9 mouse cellular contexts compared by ENCODE assay signal in the genomic region with DNA sequence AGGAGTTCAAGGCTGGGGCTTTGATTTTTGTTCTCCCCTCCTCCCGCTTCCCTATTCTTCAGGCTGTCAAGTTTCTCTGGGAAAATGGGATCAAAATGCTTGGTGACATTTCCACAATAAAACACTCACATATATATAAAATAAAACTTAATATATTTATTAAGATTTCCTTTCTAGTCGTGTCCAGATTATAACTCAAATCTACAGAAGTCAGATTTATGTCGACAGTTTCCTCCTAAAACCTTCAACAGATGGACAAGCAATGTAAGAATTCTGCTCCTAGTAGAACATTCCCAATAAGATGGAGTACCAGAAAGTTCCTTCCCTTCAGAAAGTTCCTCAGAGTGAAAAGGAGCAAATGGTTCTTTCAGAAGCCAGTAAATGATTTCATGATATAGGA.
DNase-seq lines count a peak whose midpoint lies in the region; ATAC-seq and TF ChIP-seq lines count a peak whose summit lies in the region.
"Had no signal": no experiment of that assay in that cellular context is flagged by ENCODE, and none has a peak within 500 bp of the region (broad histone marks: within the 10 kb centered on the region; RNA-seq: fewer than 3 reads in every experiment).

No protein-coding gene starts in this region.

- no peaks in the 10 kb centered on the region for H3K9me3 ChIP-seq in heart, embryonic 11.5 days (replicated peaks; ENCODE audit: control insufficient read depth, low read length)
- no peaks in the 10 kb centered on the region for H3K9me3 ChIP-seq in hindbrain, embryonic 13.5 days
- no peaks in the 10 kb centered on the region for H3K9me3 ChIP-seq in midbrain, embryonic 11.5 days (ENCODE audit: control insufficient read depth, low read length)

- peak overlapping the region; percentile 52 for H3K4me3 ChIP-seq in heart, embryonic 11.5 days (ENCODE audit: low read depth, low read length)
- H3K4me3 ChIP-seq in cortical plate, adult 2 months (ENCODE audit: insufficient read depth, low read length): peak overlapping the region; percentile 18; the same call in 1 of the 2 replicates
- H3K4me3 ChIP-seq in hindbrain, embryonic 13.5 days: peak overlapping the region; percentile 57
- no peak overlapping the region for H3K4me3 ChIP-seq in midbrain, embryonic 11.5 days (ENCODE audit: low read depth, low read length)

- intact Hi-C loops in heart, postnatal 14 days (cut with DNase I): loop anchor here (10.0 kb wide), 1 partner anchor 82 kb away; no protein-coding TSS in a partner anchor
- intact Hi-C loops in left cerebral cortex, postnatal 10 days (cut with DNase I): no loop called here

- H3K4me1 ChIP-seq in heart, embryonic 11.5 days (ENCODE audit: control insufficient read depth, insufficient read depth, low read length): no peaks in the 10 kb centered on the region
- H3K4me1 ChIP-seq in cortical plate, adult 2 months (ENCODE audit: control insufficient read depth, insufficient read depth, low read length): no peaks in the 10 kb centered on the region
- peaks cover 4% of the 10 kb centered on the region; the same call in 1 of the 2 replicates for H3K4me1 ChIP-seq in hindbrain, embryonic 13.5 days (replicated peaks)
- 0 out of 2 replicates have a peak, but pooled peaks cover 4% of the 10 kb centered on the region for H3K4me1 ChIP-seq in midbrain, embryonic 11.5 days (ENCODE audit: control insufficient read depth, insufficient read depth, low read length)

- H3K9ac ChIP-seq in heart, embryonic 11.5 days (ENCODE audit: low read depth, low read length): peak overlapping the region; percentile 78
- H3K9ac ChIP-seq in hindbrain, embryonic 13.5 days: peak overlapping the region; percentile 89
- H3K9ac ChIP-seq in midbrain, embryonic 11.5 days (ENCODE audit: low read length): peak overlapping the region; percentile 94; the same call in 1 of the 2 replicates

- WGBS in heart, embryonic 11.5 days (ENCODE audit: insufficient replicate concordance): 45% methylated on average over 3 of the region's 3 CpGs
- 35% methylated on average over 3 of the region's 3 CpGs for WGBS in hindbrain, embryonic 13.5 days
- 39% methylated on average over 3 of the region's 3 CpGs for WGBS in midbrain, embryonic 11.5 days

- no peaks in the 10 kb centered on the region for H3K27me3 ChIP-seq in heart, embryonic 11.5 days (ENCODE audit: control insufficient read depth, insufficient read depth, low read length)
- no peaks in the 10 kb centered on the region for H3K27me3 ChIP-seq in hindbrain, embryonic 13.5 days
- no peaks in the 10 kb centered on the region for H3K27me3 ChIP-seq in midbrain, embryonic 11.5 days (ENCODE audit: control insufficient read depth, insufficient read depth, low read length)

- peak overlapping the region; percentile 70; the same call in 1 of the 2 replicates for H3K27ac ChIP-seq in heart, embryonic 11.5 days (ENCODE audit: low read depth, low read length)
- H3K27ac ChIP-seq in cortical plate, adult 2 months (ENCODE audit: insufficient read depth, low read length): no peak overlapping the region
- peak overlapping the region; percentile 94 for H3K27ac ChIP-seq in hindbrain, embryonic 13.5 days
- no peak overlapping the region; the same call in 1 of the 2 replicates for H3K27ac ChIP-seq in midbrain, embryonic 11.5 days (ENCODE audit: low read depth, low read length)

- peak overlapping the region; percentile 83 for H3K4me2 ChIP-seq in heart, embryonic 11.5 days
- peak overlapping the region; percentile 61 for H3K4me2 ChIP-seq in hindbrain, embryonic 13.5 days
- H3K4me2 ChIP-seq in midbrain, embryonic 11.5 days: peak overlapping the region; percentile 76

- ATAC-seq in heart, embryonic 11.5 days (replicated peaks; ENCODE audit: insufficient number of reproducible peaks, low FRiP score, low TSS enrichment): no peak
- no peak for ATAC-seq in hindbrain, embryonic 13.5 days (ENCODE audit: low FRiP score)
- ATAC-seq in midbrain, embryonic 11.5 days (ENCODE audit: low FRiP score): no peak

- DNase-seq in heart, postnatal 14 days: no peak
- DNase-seq in midbrain, embryonic 11.5 days (ENCODE audit: low spot score, missing footprints): peak; percentile 83
- no peak for DNase-seq in urinary bladder, adult 2 months (ENCODE audit: low spot score)
- DNase-seq in left cerebral cortex, postnatal 10 days (ENCODE audit: extremely low spot score in 1 of 2, low spot score in 2 of 2): no peak
- no peak for DNase-seq in thymus, adult 18-20 months
- DNase-seq: B cell, adult 2 months had no signal

- no peaks in the 10 kb centered on the region for H3K36me3 ChIP-seq in heart, embryonic 11.5 days (ENCODE audit: control insufficient read depth, insufficient read depth, low read length)
- H3K36me3 ChIP-seq in hindbrain, embryonic 13.5 days: no peaks in the 10 kb centered on the region
- H3K36me3 ChIP-seq in midbrain, embryonic 11.5 days (ENCODE audit: control insufficient read depth, insufficient read depth, low read length): no peaks in the 10 kb centered on the region

- TF ChIP-seq CTCF in cortical plate, adult 2 months (IDR thresholded peaks at IDR 0.05; ENCODE audit: extremely low read depth, insufficient read depth, low read length): no peak

- no peak for TF ChIP-seq POLR2A in cortical plate, adult 2 months (IDR thresholded peaks at IDR 0.05; ENCODE audit: extremely low read depth, insufficient read depth, low read length)

Comparison
In these comparisons a context has a peak if more than half of its experiments do, and no peak if none do; other contexts are left out.
1. H3K27ac ChIP-seq: peak in heart, embryonic 11.5 days (single experiment) and hindbrain, embryonic 13.5 days (single experiment); none in cortical plate, adult 2 months (single experiment) and midbrain, embryonic 11.5 days (single experiment).
2. Peak in every context shown above with its lines, with median percentiles within 50 percentile points of each other: H3K4me2 ChIP-seq and H3K9ac ChIP-seq.